Mouse (Mus musculus) cortical plate, adult 2 months (tissue): Measurements from ENCODE around the gene Lmo3. TPM values are rescaled to one million over a fixed set of nuclear protein-coding genes. Genes with fewer than 3 reads are reported as not detected.

ENCODE experiments used
- H3K27ac ChIP-seq: fragments of 200-500 bp; 2 replicates; pipeline ENCODE4 v1.5.1; 2012; ENCODE audit warnings: low read length, control low read depth, inconsistent platforms; ENCODE audit not compliant: insufficient read depth
- H3K4me1 ChIP-seq: fragments of 200-500 bp; 2 replicates; pipeline ENCODE4 v1.6.1; 2011; ENCODE audit warnings: low read length; ENCODE audit not compliant: control insufficient read depth, insufficient read depth
- H3K4me3 ChIP-seq: fragments of 200-500 bp; 2 replicates; pipeline ENCODE4 v1.5.1; 2011; ENCODE audit warnings: mild to moderate bottlenecking, low read length, control low read depth; ENCODE audit not compliant: insufficient read depth
- CTCF ChIP-seq: fragments of 200-500 bp; IDR thresholded peaks from 2 replicates; pipeline ENCODE4 v1.5.1; 2011; ENCODE audit warnings: mild to moderate bottlenecking, control low read depth, low read length; ENCODE audit not compliant: insufficient read depth; ENCODE audit errors: extremely low read depth
- POLR2A ChIP-seq: fragments of 200-500 bp; IDR thresholded peaks from 2 replicates; pipeline ENCODE4 v1.6.1; 2011; ENCODE audit warnings: mild to moderate bottlenecking, low read length, control low read depth; ENCODE audit not compliant: insufficient read depth; ENCODE audit errors: extremely low read depth
- polyA plus RNA-seq: library from polyadenylated mRNA; depleted of rRNA; stranded (reverse); fragments of >200 nt; gene quantifications from 2 replicates; pipeline ENCODE4 v1.2.3, GENCODE M21; 2012

Lmo3 gene
- polyA plus RNA-seq, 1 experiment = 73.5 TPM

DNA sequence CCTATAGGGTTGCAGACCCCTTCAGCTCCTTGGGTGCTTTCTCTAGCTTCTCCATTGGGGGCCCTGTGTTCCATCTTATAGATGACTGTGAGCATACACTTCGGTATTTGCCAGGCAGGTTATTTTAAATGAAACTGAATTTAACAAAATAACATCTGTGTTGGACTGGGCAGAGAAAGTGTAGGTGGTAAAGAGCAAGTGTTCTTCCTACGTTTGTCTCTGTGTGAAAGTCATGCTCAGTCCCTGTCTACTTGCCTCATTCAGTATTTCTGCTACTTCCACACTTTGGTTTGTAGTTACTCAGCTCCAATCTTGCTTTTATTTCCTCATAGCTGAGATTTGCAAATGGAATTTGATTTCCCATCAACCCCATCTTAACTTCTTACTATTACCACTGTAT lies 46.9 kb downstream of the Lmo3 start:
- H3K4me1 ChIP-seq = no peaks in the 10 kb centered on the region
- no peak overlapping the region for H3K4me3 ChIP-seq
- H3K27ac ChIP-seq = no peak overlapping the region
- TF ChIP-seq POLR2A (no peak), CTCF (no peak)

DNA sequence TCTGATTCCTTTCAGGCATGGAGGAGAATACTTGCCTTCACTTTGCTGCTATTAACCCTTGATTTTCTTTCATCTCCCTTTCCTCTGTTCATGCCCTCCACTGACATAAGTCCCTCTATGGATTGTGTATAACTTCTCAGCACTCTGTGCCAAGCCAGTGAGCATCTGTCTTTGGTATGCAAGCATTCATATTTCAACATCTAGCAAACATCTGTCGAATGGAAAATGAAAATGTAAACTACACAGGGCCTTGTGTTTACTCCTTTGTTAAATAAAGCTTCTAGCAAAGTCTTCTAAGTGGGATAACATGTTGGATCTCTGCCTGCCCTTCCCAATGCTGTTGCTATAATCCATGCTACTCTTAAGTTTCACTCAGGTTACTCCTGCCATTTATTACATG lies 75.1 kb downstream of the Lmo3 start:
- Histone ChIP-seq H3K27ac (no peak overlapping the region), H3K4me1 (0 out of 2 replicates have a peak, but pooled peaks cover 2% of the 10 kb centered on the region), H3K4me3 (no peak overlapping the region)
- TF ChIP-seq CTCF (no peak), POLR2A (no peak)

DNA sequence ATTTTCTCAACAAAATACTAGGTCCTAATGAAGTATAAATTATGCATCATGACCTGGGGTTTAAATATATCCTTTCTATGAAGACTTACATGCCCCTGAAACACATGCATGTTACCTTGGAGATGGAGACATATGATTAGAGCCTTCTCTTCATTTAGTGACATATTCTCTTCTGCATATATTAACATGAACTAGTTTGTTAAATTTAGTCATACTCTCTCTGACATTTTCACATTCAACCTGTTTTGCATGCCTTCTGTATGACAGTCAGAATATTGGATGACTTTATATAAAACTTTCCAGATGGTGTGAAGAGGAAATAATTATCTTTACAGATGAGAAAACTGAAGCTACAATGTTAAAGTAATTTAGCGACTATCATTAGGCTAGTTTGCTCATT lies 77.8 kb downstream of the Lmo3 start:
- no peak overlapping the region for H3K27ac ChIP-seq
- TF ChIP-seq CTCF = no peak
- TF ChIP-seq POLR2A = no peak
- H3K4me1 ChIP-seq = 0 out of 2 replicates have a peak, but pooled peaks cover 2% of the 10 kb centered on the region

DNA sequence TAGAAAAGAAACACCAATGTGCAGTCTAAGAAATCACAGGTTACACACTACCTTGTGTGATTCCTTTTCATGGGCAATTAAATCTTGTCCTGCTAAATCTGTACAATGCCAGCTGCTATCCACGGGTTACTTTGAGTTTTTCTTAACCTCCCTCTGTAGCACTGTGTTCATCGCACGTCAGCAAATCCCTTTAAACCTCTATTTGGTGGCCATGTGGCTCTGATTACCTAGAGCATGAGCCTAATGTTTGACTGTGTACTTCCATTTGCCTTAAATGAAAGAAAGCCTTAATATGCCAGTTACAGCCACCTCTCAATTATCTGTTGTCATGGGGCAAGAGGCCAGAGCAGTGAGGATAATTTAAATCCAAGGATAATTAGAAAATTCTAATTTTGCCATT lies 98.9 kb downstream of the Lmo3 start:
- Histone ChIP-seq H3K27ac (no peak overlapping the region), H3K4me3 (no peak overlapping the region), H3K4me1 (no peaks in the 10 kb centered on the region)
- TF ChIP-seq POLR2A = no peak

More for the DNA sequence above, 77.8 kb downstream of the Lmo3 start:
- H3K4me3 ChIP-seq = no peak overlapping the region

DNA sequence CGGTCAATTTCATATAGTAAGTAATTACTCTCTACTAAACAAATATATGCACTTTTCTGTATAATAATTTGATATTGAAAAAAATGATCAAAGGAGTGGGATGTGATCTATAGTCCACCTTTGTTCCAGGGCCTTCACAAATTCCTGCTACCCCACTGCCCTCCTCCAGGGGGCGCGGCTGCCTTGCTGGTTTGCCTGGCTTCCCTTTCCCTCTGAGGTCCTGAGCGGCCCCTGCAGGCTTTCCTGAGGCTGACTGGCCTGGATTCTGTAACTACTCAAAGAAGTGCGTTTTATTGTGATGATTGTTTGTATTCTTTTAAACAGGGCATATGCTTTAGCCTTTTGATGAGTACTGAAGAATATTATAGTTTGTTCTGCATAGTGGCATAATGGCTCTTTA lies 104.2 kb downstream of the Lmo3 start:
- H3K4me1 ChIP-seq = no peaks in the 10 kb centered on the region
- no peak overlapping the region for H3K4me3 ChIP-seq
- H3K27ac ChIP-seq = no peak overlapping the region
- TF ChIP-seq CTCF (peak; percentile 93), POLR2A (no peak)

DNA sequence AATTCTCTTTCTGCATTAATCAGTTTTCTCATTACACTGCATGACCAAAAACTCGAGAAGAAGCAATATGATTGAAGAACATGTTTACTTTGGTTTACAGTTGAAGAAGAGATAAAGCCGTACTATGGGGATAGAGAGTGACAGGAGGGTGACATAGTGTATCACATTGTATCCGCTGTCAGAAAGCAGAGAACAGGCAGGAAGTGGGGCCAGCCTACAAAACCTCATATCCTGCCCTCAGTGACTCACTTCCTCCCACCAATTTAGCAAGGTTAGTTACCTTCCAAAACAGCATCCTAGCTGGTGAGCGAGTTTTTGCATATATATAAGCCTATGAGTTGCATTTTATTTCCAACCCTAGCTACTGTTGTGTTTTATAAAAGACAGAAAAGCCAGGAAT lies 112.6 kb downstream of the Lmo3 start:
- Histone ChIP-seq H3K27ac (no peak overlapping the region), H3K4me3 (no peak overlapping the region), H3K4me1 (no peaks in the 10 kb centered on the region)
- TF ChIP-seq POLR2A (no peak), CTCF (no peak)

DNA sequence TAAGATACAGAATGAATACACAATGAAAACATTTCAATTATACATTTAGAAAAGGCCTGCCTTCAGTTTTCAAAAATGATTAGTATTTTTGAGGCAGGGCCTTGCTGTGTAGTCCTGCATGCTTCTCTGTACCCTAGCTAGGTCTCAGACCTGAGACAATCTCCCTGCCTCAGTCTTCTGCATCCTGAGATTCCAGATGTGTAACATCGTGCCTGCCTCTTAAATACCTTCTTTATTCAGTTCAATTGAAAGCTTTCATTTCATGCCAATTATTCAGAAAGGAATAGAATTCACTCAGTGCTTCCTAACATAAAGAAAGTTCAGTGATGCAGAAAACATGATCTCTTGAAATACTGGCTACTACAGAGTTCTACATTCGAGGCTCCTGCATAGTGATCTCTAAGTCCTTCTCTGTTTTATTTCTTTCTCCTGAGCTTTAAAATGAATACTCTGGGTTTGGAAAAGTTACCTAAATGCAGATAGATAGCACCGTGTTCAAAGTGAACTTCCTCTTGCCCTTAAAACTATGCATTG lies 137.2 kb downstream of the Lmo3 start:
- Histone ChIP-seq H3K4me3 (no peak overlapping the region), H3K27ac (no peak overlapping the region), H3K4me1 (no peaks in the 10 kb centered on the region)
- no peak for TF ChIP-seq CTCF
- no peak for TF ChIP-seq POLR2A

DNA sequence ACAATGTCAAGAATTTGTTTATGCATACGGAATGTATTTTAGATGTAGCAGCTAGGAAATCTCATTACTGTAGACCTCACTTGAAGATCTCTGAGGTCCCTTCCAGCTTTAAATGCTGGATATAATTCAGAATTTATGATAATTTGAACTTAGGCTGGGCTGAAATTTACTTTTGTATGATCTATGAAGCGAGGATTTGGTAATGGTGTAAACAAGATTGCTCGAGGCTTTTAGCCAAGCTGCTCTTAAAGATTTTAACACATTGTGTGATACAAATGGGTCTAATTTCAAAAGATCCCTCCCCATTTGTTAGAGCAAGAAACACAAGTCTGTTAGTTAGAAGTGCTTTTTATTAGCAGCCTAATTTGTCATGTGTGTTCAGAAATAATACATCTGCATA lies 144.4 kb downstream of the Lmo3 start:
- Histone ChIP-seq H3K4me3 (no peak overlapping the region), H3K27ac (no peak overlapping the region), H3K4me1 (no peaks in the 10 kb centered on the region)
- TF ChIP-seq CTCF = no peak
- no peak for TF ChIP-seq POLR2A

DNA sequence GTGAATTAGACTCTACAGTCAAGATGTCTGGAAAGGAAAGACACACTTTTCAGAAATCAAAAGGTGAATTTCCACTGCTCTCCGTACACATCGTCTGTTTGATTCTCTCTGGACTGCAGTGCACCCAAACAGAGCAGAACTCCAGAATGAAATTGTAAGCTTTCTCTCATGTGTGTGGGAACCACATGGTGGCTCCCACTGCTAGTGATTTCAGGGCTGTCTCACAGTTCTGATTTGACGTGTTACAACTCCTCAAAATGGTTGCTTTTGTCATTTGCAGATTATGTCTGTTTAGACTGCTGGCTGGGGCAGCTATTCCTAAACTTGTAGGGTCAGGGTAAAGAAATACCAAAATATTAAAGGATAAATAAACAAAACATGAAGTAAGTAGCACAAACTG lies 145.0 kb downstream of the Lmo3 start:
- no peaks in the 10 kb centered on the region for H3K4me1 ChIP-seq
- no peak overlapping the region for H3K4me3 ChIP-seq
- no peak overlapping the region for H3K27ac ChIP-seq
- TF ChIP-seq POLR2A (no peak), CTCF (0 out of 2 replicates have a peak, but pooled peaks have one; percentile 1)

DNA sequence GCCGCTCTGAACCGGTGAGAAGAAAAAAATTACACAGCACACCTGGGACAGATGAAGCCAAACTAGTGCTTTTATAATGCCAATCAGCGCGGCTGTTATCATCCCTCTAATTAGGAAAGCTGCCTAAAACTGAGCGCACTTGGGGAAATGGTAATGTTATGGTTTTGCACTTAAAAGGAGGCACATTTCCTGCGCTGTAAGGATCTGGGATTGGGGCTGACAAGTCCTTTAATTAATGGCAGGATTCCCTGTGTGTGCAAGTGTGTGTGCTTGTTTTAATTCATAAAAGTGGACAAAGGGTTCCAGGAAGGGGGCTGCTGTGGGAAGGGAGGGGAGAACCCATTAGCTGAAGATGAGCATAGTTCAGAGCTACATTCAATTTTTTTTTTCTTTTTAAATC lies 154.4 kb downstream of the Lmo3 start:
- Histone ChIP-seq H3K27ac (no peak overlapping the region), H3K4me3 (no peak overlapping the region), H3K4me1 (no peaks in the 10 kb centered on the region)
- TF ChIP-seq CTCF = no peak
- no peak for TF ChIP-seq POLR2A
